Comparison of ENCODE assay signal across 8 mouse cellular contexts in genomic region chr1:88134457-88135011, GRCm38 (mm10). TPM values are rescaled to one million over a fixed set of nuclear protein-coding genes. Genes with fewer than 3 reads are reported as not detected.
DNase-seq lines count a peak whose midpoint lies in the region; ATAC-seq and TF ChIP-seq lines count a peak whose summit lies in the region.
"Not testable (repeated sequence)": the region's sequence is repeated elsewhere in the genome, so short reads cannot be mapped to it uniquely, and the experiment has no call there.

TSS of gene Ugt1a6a (plus strand) at chr1:88134809.

- POLR2A ChIA-PET in Patski (lab: Charles Lee): not testable (repeated sequence)

- H3K9ac ChIP-seq in embryonic facial prominence, embryonic 15.5 days; intestine, embryonic 16.5 days (ENCODE audit: low read depth, low read length); limb, embryonic 14.5 days (ENCODE audit: low read depth, low read length, severe bottlenecking): not testable (repeated sequence)

- not testable (repeated sequence) for H3K4me3 ChIP-seq in embryonic facial prominence, embryonic 15.5 days (replicated peaks); intestine, embryonic 16.5 days (ENCODE audit: low read length); limb, embryonic 14.5 days (replicated peaks; ENCODE audit: low read length); macrophage (ENCODE audit: inconsistent target)

- TF ChIP-seq POLR2A in limb, embryonic 14.5 days (IDR thresholded peaks at IDR 0.05; ENCODE audit: borderline replicate concordance, extremely low read depth, insufficient read depth, insufficient read length): not testable (repeated sequence)

- peaks cover 12% of the 10 kb centered on the region for H3K4me1 ChIP-seq in embryonic facial prominence, embryonic 15.5 days
- peaks cover 11% of the 10 kb centered on the region; the same call in 1 of the 2 replicates for H3K4me1 ChIP-seq in intestine, embryonic 16.5 days (ENCODE audit: control insufficient read depth, insufficient read depth, low read length)
- not testable (repeated sequence) for H3K4me1 ChIP-seq in limb, embryonic 14.5 days (ENCODE audit: control insufficient read depth, insufficient read depth, low read length)

- not testable (repeated sequence) for H3K27me3 ChIP-seq in Patski; embryonic facial prominence, embryonic 15.5 days; intestine, embryonic 16.5 days (replicated peaks; ENCODE audit: control insufficient read depth, insufficient read depth, low read length); limb, embryonic 14.5 days (ENCODE audit: control insufficient read depth, insufficient read depth, low read length)

- H3K9me3 ChIP-seq in embryonic facial prominence, embryonic 15.5 days (replicated peaks); intestine, embryonic 16.5 days (ENCODE audit: control insufficient read depth, low read length); limb, embryonic 14.5 days (ENCODE audit: control insufficient read depth, low read length): not testable (repeated sequence)

- WGBS in embryonic facial prominence, embryonic 15.5 days: 15% methylated on average over 5 of the region's 5 CpGs
- 34% methylated on average over 5 of the region's 5 CpGs for WGBS in intestine, embryonic 16.5 days
- 50% methylated on average over 5 of the region's 5 CpGs for WGBS in limb, embryonic 14.5 days
- 10% methylated on average over 3 of the region's 5 CpGs for WGBS in macrophage (ENCODE audit: missing documents)

- 0 out of 2 replicates have a peak within 1 kb of the TSS, but pooled peaks have one; percentile 27 for H3K4me2 ChIP-seq in embryonic facial prominence, embryonic 15.5 days (replicated peaks)
- H3K4me2 ChIP-seq in intestine, embryonic 16.5 days (ENCODE audit: low read depth, low read length); limb, embryonic 14.5 days (replicated peaks; ENCODE audit: low read depth, low read length, severe bottlenecking): not testable (repeated sequence)

- TF ChIP-seq CTCF in Patski (IDR thresholded peaks at IDR 0.05): not testable (repeated sequence)

- not testable (repeated sequence) for DNase-seq in Patski (ENCODE audit: low read depth, low spot score)
- peak; percentile 96 for DNase-seq in heart, adult 11 months
- peak; percentile 12 for DNase-seq in limb, embryonic 14.5 days (ENCODE audit: low spot score)
- peak; percentile 73 to 83 for DNase-seq in urinary bladder, postnatal 36 days (ENCODE audit: low spot score in 2 of 2)

- not testable (repeated sequence) for H3K36me3 ChIP-seq in embryonic facial prominence, embryonic 15.5 days; intestine, embryonic 16.5 days (ENCODE audit: control insufficient read depth, insufficient read depth, low read length); limb, embryonic 14.5 days (ENCODE audit: control insufficient read depth, insufficient read depth, low read length); macrophage (ENCODE audit: inconsistent target)

- CTCF ChIA-PET in Patski (lab: Charles Lee): not testable (repeated sequence)

- in situ Hi-C loops in Patski (cut with MboI; ENCODE audit: low pct_unique_long_range_greater_than_20kb): not testable (repeated sequence)

- ATAC-seq in Patski: peak; percentile 33
- peak; percentile 75 for ATAC-seq in embryonic facial prominence, embryonic 15.5 days (ENCODE audit: insufficient number of reproducible peaks, low FRiP score, low TSS enrichment, low read depth)
- ATAC-seq in intestine, embryonic 16.5 days: peak; percentile 41
- not testable (repeated sequence) for ATAC-seq in limb, embryonic 14.5 days (ENCODE audit: low FRiP score, low read depth)
- peak; percentile 80 for ATAC-seq in neutrophil, adult 5-6 weeks (ENCODE audit: extremely low read depth, insufficient number of reproducible peaks, low FRiP score, poor library complexity, severe bottlenecking)

- peak within 1 kb of the TSS; percentile 84 for H3K27ac ChIP-seq in embryonic facial prominence, embryonic 15.5 days (replicated peaks)
- peak within 1 kb of the TSS; percentile 5 for H3K27ac ChIP-seq in intestine, embryonic 16.5 days (ENCODE audit: low read length)
- 0 out of 2 replicates have a peak within 1 kb of the TSS, but pooled peaks have one; percentile 33 for H3K27ac ChIP-seq in limb, embryonic 14.5 days (replicated peaks; ENCODE audit: low read depth, low read length)
- peak within 1 kb of the TSS; percentile 87 for H3K27ac ChIP-seq in macrophage

- H3K79me2 ChIP-seq in macrophage (ENCODE audit: inconsistent target): peaks cover 73% of the 10 kb centered on the region

RNA-seq across cellular contexts. Expression of gene Ugt1a6a, which starts in this region (rescaled TPM):
- polyA plus RNA-seq in Patski (2021) (21.3 TPM), macrophage (2018) (2.5 to 7.5 TPM (median 3.9 TPM) in 3 replicates)
- polyA plus RNA-seq in embryonic facial prominence, embryonic 15.5 days (2015; fragmentation: Nextera tagmentation; extraction: Ambion mirVana): 16.8 and 18.0 TPM in 2 replicates
- polyA plus RNA-seq in intestine, embryonic 16.5 days (2015; fragmentation: Nextera tagmentation; extraction: Ambion mirVana): 9.0 and 11.0 TPM in 2 replicates
- polyA plus RNA-seq in limb, embryonic 14.5 days (2012; rRNA removed): 1.9 and 2.3 TPM in 2 replicates
- polyA plus RNA-seq in limb, embryonic 14.5 days (2014; fragmentation: Nextera tagmentation; extraction: Ambion mirVana): 2.9 and 5.4 TPM in 2 replicates
- 10 to 100 TPM in 23 of 26 experiments, 1 to 10 TPM in 3; 5.5 to 46.9 (median 23.1) TPM for total RNA-seq in macrophage (2018; cell fraction: chromatin; rRNA removed)
- 1 to 10 TPM; 1.6 to 7.5 (median 3.7) TPM for total RNA-seq in macrophage (2018; cell fraction: cytosol; rRNA removed)
- total RNA-seq in macrophage (2018; cell fraction: nucleus; rRNA removed): 10 to 100 TPM in 22 of 26 experiments, 1 to 10 TPM in 4; 8.2 to 46.9 (median 16.1) TPM
- 14.0 and 14.7 TPM in 2 replicates for total RNA-seq in neutrophil, adult 5-6 weeks (2017)

Comparison
In these comparisons a context has a peak if more than half of its experiments do, and no peak if none do; other contexts are left out.
1. H3K27ac ChIP-seq: peak in every context shown above with its lines; median percentile 87 in macrophage; 84 in embryonic facial prominence, embryonic 15.5 days; 33 in limb, embryonic 14.5 days; 5 in intestine, embryonic 16.5 days.